Mouse (Mus musculus) stomach, embryonic 15.5 days (tissue): ENCODE data around the gene Olfr524. TPM values are rescaled to one million over a fixed set of nuclear protein-coding genes. Genes with fewer than 3 reads are reported as not detected.

ENCODE experiments used
- ATAC-seq: fragments of 200-750 bp; cut with Nextera tagmentation; 2 replicates; pipeline ENCODE4 v1.8.0; 2017; ENCODE audit warnings: low read depth, moderate number of reproducible peaks, moderate TSS enrichment; ENCODE audit not compliant: insufficient read depth, low FRiP score
- H3K27ac ChIP-seq: fragments of 300-500 bp; sonication (generic); 2 replicates; pipeline ENCODE4 v1.5.1; 2015; ENCODE audit warnings: mild to moderate bottlenecking, inconsistent platforms
- H3K27me3 ChIP-seq: fragments of 300-500 bp; sonication (generic); replicated peaks from 2 replicates; pipeline ENCODE4 v1.6.1; 2015; ENCODE audit warnings: inconsistent platforms
- H3K36me3 ChIP-seq: fragments of 300-500 bp; sonication (generic); 2 replicates; pipeline ENCODE4 v1.6.1; 2015; ENCODE audit warnings: inconsistent platforms
- H3K4me1 ChIP-seq: fragments of 300-500 bp; sonication (generic); 2 replicates; pipeline ENCODE4 v1.6.1; 2015; ENCODE audit warnings: inconsistent platforms
- H3K4me2 ChIP-seq: fragments of 300-500 bp; sonication (generic); 2 replicates; pipeline ENCODE4 v1.6.1; 2015; ENCODE audit warnings: mild to moderate bottlenecking, inconsistent platforms
- H3K4me3 ChIP-seq: fragments of 300-500 bp; sonication (generic); replicated peaks from 2 replicates; pipeline ENCODE4 v1.5.1; 2015; ENCODE audit warnings: inconsistent platforms
- H3K9ac ChIP-seq: fragments of 300-500 bp; sonication (generic); 2 replicates; pipeline ENCODE4 v1.6.1; 2015; ENCODE audit warnings: inconsistent platforms
- H3K9me3 ChIP-seq: fragments of 300-500 bp; sonication (generic); 2 replicates; pipeline ENCODE4 v1.6.1; 2016; ENCODE audit warnings: inconsistent platforms
- WGBS: fragments of 180-500 bp; shearing (Covaris S2); methylation state at CpG from one replicate; pipeline ENCODE4 v1.1.7; 2015; 5-methylcytosine and 5-hydroxymethylcytosine counted together
- polyA plus RNA-seq: library from polyadenylated mRNA; unstranded; fragments of >200 nt; fragmentation: Nextera tagmentation; extraction: Ambion mirVana; gene quantifications from 2 replicates; pipeline ENCODE4 v1.2.1, GENCODE M21; 2015

Gene Olfr524
- polyA plus RNA-seq, 1 experiment from 2014 or later, result not detected

DNA sequence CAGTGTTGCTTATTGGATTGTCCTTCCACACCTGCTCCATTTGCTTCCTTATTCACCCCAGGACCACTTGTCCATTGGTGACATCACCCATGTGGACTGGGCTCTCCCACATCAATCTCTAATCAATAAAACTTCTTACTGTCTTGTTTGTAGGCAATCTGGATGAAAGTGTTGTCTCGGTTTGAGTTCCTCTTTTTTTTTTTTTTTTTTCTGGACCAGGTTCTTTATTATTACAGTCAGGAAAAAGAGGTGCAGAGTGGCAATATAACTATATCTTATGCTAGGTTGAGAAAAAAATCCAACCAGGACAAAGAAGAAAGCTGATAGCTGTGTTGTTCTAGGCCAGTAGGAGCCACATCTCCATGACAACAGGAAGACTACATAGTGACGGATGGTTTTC lies 25.1 kb downstream of the Olfr524 start:
- ATAC-seq, result no peak
- H3K9me3 ChIP-seq, result no peaks in the 10 kb centered on the region
- WGBS, result 76% methylated on average over 2 of the region's 2 CpGs
- H3K27ac ChIP-seq, result no peak overlapping the region
- no peak overlapping the region for H3K9ac ChIP-seq
- no peaks in the 10 kb centered on the region for H3K4me1 ChIP-seq
- H3K4me2 ChIP-seq, result no peak overlapping the region
- no peak overlapping the region for H3K4me3 ChIP-seq
- no peaks in the 10 kb centered on the region for H3K36me3 ChIP-seq
- H3K27me3 ChIP-seq, result no peaks in the 10 kb centered on the region

DNA sequence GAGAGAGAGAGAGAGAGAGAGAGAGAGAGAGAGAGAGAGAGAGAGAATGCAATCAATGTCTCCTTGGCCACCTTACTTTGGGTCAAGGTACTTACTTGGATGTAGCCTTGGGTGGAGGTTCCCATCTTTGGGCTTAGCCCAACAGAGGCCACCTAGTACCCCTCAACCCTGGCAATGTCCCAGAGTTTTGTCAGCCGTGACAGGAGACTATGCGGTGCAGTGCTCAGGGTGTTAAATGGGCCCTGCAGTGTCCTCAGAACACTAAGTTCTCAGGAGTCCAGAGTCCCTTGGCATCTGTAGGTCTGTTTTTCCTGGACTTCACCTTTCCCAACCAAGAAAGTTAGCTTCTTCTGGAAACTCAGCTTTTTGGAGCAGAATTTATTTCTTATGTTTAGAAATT lies 26.6 kb downstream of the Olfr524 start:
- H3K4me3 ChIP-seq, result no peak overlapping the region
- H3K27me3 ChIP-seq, result no peaks in the 10 kb centered on the region
- no peaks in the 10 kb centered on the region for H3K9me3 ChIP-seq
- ATAC-seq, result no peak
- no peak overlapping the region for H3K9ac ChIP-seq
- no peak overlapping the region for H3K4me2 ChIP-seq
- no peak overlapping the region for H3K27ac ChIP-seq
- 84% methylated on average over 2 of the region's 2 CpGs for WGBS
- H3K36me3 ChIP-seq, result no peaks in the 10 kb centered on the region
- no peaks in the 10 kb centered on the region for H3K4me1 ChIP-seq

DNA sequence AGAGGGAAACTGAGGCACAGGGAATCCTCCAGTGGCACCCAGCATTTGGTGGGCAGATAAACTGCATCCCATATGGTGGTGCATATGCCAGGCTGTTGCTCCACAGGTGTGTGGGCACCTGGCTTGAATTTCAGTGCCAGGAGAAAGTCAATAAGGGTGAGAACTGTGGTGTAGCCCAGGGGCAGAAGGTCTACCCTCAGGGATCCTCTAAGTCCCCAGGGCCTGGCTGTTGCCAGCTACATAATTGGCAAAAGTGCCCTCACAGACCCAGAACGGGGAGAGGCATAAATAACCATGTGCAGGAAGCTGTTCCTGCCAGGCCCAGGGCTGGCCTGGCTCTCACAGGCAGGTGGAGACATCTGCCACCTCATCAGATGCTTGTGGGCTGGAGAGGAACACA lies 32.8 kb downstream of the Olfr524 start, which contains the start of gene Olfr523:
Olfr523 (plus strand) TSS at position 282 of the 400 bp plus-strand sequence.
- Histone ChIP-seq H3K4me1 (no peaks in the 10 kb centered on the region), H3K9me3 (no peaks in the 10 kb centered on the region), H3K4me2 (no peak within 1 kb of the TSS), H3K9ac (no peak within 1 kb of the TSS), H3K4me3 (no peak within 1 kb of the TSS), H3K36me3 (no peaks in the 10 kb centered on the region), H3K27ac (no peak within 1 kb of the TSS), H3K27me3 (no peaks in the 10 kb centered on the region)
- WGBS, result 35% methylated on average over 1 of the region's 1 CpGs
- ATAC-seq, result no peak

DNA sequence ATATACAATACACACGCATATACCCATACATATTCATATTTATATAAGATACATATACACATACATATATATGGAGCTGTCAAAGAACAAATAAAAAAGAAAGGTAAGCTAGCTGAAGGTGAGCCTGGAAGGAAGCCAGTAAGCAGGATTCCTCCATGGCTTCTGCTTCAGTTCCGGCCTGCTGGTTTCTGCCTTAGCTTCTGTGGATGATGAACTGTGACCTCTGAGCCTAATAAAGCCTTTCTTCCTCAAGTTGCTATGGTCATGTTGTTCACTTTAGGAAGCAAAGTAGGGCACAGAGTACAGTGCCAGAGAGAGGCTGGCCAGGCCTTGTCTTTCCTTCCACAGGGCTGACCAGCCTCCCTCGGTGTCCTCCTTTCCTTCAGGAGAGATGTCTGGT lies 34.9 kb downstream of the Olfr524 start:
- Histone ChIP-seq H3K36me3 (no peaks in the 10 kb centered on the region), H3K27ac (no peak overlapping the region), H3K9ac (no peak overlapping the region), H3K9me3 (no peaks in the 10 kb centered on the region), H3K4me3 (no peak overlapping the region), H3K27me3 (no peaks in the 10 kb centered on the region), H3K4me2 (no peak overlapping the region), H3K4me1 (no peaks in the 10 kb centered on the region)
- no peak for ATAC-seq
- WGBS, result 86% methylated on average over 3 of the region's 3 CpGs

DNA sequence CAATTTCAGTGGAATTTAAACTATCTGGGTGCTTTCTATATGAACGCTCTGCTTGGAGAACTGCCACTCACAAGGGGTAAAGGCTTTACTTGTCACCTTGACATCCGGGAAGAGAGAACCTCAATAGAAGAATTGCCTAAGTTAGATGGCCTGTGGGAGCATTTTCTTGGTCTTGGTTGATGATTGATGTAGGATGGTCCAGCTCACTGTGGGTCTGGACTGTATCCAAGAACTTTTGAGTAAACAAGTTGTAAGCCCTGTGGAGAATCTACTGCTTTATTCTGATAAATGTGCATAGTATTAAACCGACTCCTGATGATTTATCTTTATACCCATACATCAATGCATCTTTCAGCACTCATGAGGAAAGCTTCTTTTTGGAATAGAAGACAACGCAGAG lies 36.4 kb downstream of the Olfr524 start:
- Histone ChIP-seq H3K4me2 (no peak overlapping the region), H3K4me1 (no peaks in the 10 kb centered on the region), H3K27me3 (no peaks in the 10 kb centered on the region), H3K9me3 (no peaks in the 10 kb centered on the region), H3K9ac (no peak overlapping the region), H3K4me3 (no peak overlapping the region), H3K36me3 (no peaks in the 10 kb centered on the region), H3K27ac (no peak overlapping the region)
- ATAC-seq, result no peak
- WGBS, result 57% methylated on average over 4 of the region's 4 CpGs

DNA sequence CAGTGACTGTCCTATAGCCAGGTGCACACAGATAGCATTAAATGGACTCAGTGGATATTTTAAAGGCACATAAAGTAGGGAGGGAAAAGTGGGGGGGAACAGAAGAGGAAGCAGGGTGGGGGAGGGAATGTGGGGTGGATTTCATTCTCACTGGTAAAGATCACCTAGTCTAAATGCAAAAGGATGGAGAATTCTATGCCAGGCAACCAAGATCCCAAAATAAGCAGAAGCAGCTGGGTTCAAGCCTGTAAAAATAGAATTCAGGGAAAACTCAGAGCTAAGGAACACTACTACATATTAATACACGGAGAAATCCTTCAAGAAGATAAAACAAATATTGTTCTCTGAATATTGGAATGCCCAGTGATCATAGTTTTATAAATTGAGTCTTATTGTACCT lies 37.8 kb downstream of the Olfr524 start:
- H3K4me1 ChIP-seq, result no peaks in the 10 kb centered on the region
- H3K4me2 ChIP-seq, result no peak overlapping the region
- WGBS, result 68% methylated on average over 1 of the region's 1 CpGs
- no peaks in the 10 kb centered on the region for H3K9me3 ChIP-seq
- no peak overlapping the region for H3K27ac ChIP-seq
- H3K9ac ChIP-seq, result no peak overlapping the region
- no peaks in the 10 kb centered on the region for H3K36me3 ChIP-seq
- no peaks in the 10 kb centered on the region for H3K27me3 ChIP-seq
- ATAC-seq, result no peak
- H3K4me3 ChIP-seq, result no peak overlapping the region

DNA sequence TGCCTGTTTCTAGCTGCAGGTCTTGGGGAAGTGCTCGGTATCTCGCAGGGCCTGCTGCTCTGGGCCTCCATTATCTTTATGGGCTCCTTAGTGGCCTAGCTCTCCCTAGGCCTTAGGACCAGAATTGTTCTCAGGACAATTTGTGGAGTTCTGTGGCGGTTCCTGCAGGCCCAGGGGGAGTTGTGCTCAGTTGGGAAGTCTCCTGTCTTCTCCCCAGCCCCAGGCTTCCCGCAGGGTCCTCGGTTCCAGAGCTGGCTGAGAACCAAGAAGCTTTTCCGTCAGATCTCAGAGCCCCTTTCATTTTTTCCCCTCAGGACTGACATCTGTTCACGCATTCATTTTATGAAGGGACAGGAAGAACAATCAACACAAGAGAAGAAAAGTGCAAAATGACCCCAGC lies 41.1 kb downstream of the Olfr524 start, which contains the start of gene Olfr522:
Olfr522 (minus strand) TSS at position 101 of the 400 bp plus-strand sequence.
- H3K4me1 ChIP-seq, result no peaks in the 10 kb centered on the region
- no peak for ATAC-seq
- H3K9me3 ChIP-seq, result no peaks in the 10 kb centered on the region
- no peak within 1 kb of the TSS for H3K4me3 ChIP-seq
- H3K36me3 ChIP-seq, result no peaks in the 10 kb centered on the region
- no peak within 1 kb of the TSS for H3K9ac ChIP-seq
- no peak within 1 kb of the TSS for H3K4me2 ChIP-seq
- H3K27ac ChIP-seq, result no peak within 1 kb of the TSS
- 77% methylated on average over 7 of the region's 7 CpGs for WGBS
- no peaks in the 10 kb centered on the region for H3K27me3 ChIP-seq

DNA sequence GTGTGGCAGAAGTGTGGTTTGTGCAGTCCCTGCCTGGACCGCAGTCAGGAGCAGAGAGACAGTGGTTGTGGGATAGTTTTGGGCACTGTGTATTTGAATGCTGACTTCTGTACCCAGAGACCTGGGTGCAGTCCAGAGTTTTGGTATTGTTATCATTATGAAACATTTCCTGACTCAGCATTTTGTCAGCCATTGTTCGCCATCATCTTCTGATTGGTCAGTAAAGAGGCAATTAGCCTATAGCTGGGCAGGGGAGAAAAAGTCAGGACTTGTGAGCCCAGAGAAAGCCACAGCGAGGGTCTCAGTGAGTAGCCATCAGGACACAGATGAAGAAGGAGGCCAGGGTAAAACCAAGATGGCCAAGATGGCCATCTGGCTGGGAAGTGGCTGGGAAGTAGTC lies 45.4 kb downstream of the Olfr524 start:
- peaks cover 7% of the 10 kb centered on the region; the same call in 1 of the 2 replicates for H3K27me3 ChIP-seq
- H3K36me3 ChIP-seq, result no peaks in the 10 kb centered on the region
- H3K4me1 ChIP-seq, result no peaks in the 10 kb centered on the region
- no peak for ATAC-seq
- no peak overlapping the region for H3K27ac ChIP-seq
- WGBS, result 81% methylated on average over 3 of the region's 3 CpGs
- no peaks in the 10 kb centered on the region for H3K9me3 ChIP-seq
- no peak overlapping the region for H3K4me3 ChIP-seq
- H3K4me2 ChIP-seq, result no peak overlapping the region
- H3K9ac ChIP-seq, result no peak overlapping the region

DNA sequence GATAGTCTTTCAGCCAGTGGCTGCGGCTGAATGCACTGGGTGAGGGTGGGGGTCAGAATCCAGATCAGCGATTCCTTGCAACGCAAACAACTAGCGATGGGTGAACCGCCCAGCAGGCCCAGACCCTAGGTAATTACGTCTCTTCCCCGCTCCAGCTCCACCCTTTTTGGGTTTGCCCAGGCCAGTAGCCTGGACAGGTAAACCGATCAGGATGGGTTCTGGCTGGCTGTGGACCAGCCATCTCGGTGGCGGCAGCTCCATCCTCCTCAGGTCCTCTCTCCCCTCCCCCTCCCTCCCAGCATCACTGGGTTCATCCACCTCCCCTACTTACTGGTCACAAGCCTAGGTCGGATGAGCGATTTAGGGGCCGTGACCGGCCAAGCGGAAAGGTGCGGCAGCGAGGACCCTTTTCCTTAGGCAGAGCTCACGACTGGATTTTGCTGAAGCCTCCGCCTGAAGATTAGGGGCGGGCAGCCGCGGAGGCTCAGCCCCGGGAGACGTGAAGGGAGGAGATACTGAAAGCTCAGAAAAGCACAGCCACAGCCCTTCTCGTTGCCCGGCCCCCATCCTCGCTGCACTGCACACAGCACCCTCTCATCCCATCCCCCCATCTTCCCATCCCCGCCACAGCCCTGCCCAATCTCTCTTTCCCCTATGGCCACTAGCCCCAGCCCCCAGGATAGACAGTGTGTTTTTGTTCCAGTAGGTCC lies 51.4 kb downstream of the Olfr524 start, which contains the start of gene Sprn:
Sprn (minus strand) TSS at position 660 of the 710 bp plus-strand sequence.
- Histone ChIP-seq H3K4me2 (peak within 1 kb of the TSS; percentile 55), H3K9me3 (no peaks in the 10 kb centered on the region), H3K27ac (no peak within 1 kb of the TSS), H3K9ac (no peak within 1 kb of the TSS), H3K27me3 (peaks cover 33% of the 10 kb centered on the region), H3K4me3 (peak within 1 kb of the TSS; percentile 29), H3K36me3 (no peaks in the 10 kb centered on the region), H3K4me1 (peaks cover 8% of the 10 kb centered on the region)
- ATAC-seq, result no peak
- WGBS, result 5% methylated on average over 28 of the region's 28 CpGs

DNA sequence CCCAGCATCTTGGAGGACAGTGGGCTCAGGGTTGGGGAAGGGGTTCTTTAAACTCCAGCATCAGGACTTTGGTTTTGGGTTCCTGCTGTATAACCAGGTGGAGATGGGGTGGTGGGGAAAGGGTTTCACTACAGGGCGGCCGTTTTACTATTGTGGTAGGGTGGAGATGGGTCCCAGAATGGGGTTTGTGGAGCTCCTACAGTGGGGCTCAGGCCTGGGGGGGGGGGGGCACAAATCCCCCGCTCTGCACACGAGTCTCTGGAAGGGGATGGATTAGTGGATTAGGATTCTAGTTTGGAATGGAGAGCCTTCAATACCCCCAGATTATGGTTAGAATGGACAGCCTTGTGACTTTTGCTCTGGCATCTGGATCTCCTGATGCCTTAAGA lies 51.9 kb downstream of the Olfr524 start:
- peaks cover 8% of the 10 kb centered on the region for H3K4me1 ChIP-seq
- WGBS, result 20% methylated on average over 4 of the region's 4 CpGs
- peak overlapping the region; percentile 29 for H3K4me3 ChIP-seq
- no peak for ATAC-seq
- no peak overlapping the region for H3K27ac ChIP-seq
- H3K27me3 ChIP-seq, result peaks cover 33% of the 10 kb centered on the region
- H3K36me3 ChIP-seq, result no peaks in the 10 kb centered on the region
- no peaks in the 10 kb centered on the region for H3K9me3 ChIP-seq
- H3K9ac ChIP-seq, result no peak overlapping the region
- H3K4me2 ChIP-seq, result peak overlapping the region; percentile 56

DNA sequence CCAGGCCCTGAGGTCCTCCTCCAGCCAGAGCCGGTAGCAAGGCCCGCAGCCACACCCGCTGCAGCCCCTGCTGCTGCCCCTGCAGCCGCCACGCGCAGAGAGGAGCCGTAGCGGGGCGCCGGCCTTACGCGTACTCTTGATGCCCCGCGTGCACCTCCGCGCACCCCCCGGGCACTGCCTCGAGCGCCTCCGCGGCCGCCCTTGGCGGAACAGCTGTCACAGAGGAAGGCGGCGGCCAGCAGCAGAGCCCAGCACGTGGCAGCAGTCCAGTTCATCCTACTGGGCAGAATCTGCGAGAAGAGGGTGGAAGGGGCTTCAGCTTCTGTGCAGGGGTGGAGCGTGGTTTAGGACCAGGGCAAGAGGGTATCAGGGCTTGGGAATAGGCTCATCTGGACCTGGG lies 52.4 kb downstream of the Olfr524 start:
- WGBS, result 6% methylated on average over 28 of the region's 28 CpGs
- no peaks in the 10 kb centered on the region for H3K36me3 ChIP-seq
- peak overlapping the region; percentile 19 for H3K4me3 ChIP-seq
- peaks cover 8% of the 10 kb centered on the region for H3K4me1 ChIP-seq
- no peaks in the 10 kb centered on the region for H3K9me3 ChIP-seq
- peaks cover 33% of the 10 kb centered on the region for H3K27me3 ChIP-seq
- peak overlapping the region; percentile 56 for H3K4me2 ChIP-seq
- H3K27ac ChIP-seq, result no peak overlapping the region
- ATAC-seq, result no peak
- no peak overlapping the region for H3K9ac ChIP-seq
